Comparison of ENCODE assay signal across 25 mouse cellular contexts in genomic region chr17:83554997-83555396, GRCm38 (mm10). TPM values are rescaled to one million over a fixed set of nuclear protein-coding genes. Genes with fewer than 3 reads are reported as not detected.
A peak's percentile ranks its signal among the peaks of the same experiment; 100 is the strongest.
DNase-seq lines count a peak whose midpoint lies in the region; ATAC-seq and TF ChIP-seq lines count a peak whose summit lies in the region.
"Had no signal": no experiment of that assay in that cellular context is flagged by ENCODE, and none has a peak within 500 bp of the region (broad histone marks: within the 10 kb centered on the region; RNA-seq: fewer than 3 reads in every experiment).

No protein-coding gene starts in this region.

- TF ChIP-seq CTCF in MEL (IDR thresholded peaks at IDR 0.05 in 2 of 3, conservative IDR thresholded peaks at IDR 0.05 in 1 of 3; ENCODE audit: control insufficient read depth in 1 of 3, insufficient read depth in 1 of 3, low read depth in 2 of 3, low read length in 3 of 3, poor library complexity in 1 of 3, severe bottlenecking in 1 of 3) = no peak

- ATAC-seq in heart, embryonic 12.5 days (ENCODE audit: insufficient number of reproducible peaks, low FRiP score) = peak; percentile 68; the same call in 1 of the 2 replicates
- ATAC-seq: forebrain, embryonic 14.5 days; intestine, embryonic 15.5 days; Patski had no signal

- no peak for TF ChIP-seq EP300 in MEL (IDR thresholded peaks at IDR 0.05; ENCODE audit: low read depth in 1 of 2, low read length in 2 of 2)

- no peaks in the 10 kb centered on the region for H3K27me3 ChIP-seq in heart, embryonic 12.5 days (replicated peaks)
- no peaks in the 10 kb centered on the region for H3K27me3 ChIP-seq in MEL (ENCODE audit: control insufficient read depth in 1 of 2, insufficient read depth in 2 of 2, low read length in 2 of 2)
- H3K27me3 ChIP-seq: embryonic facial prominence, embryonic 13.5 days; heart, embryonic 15.5 days; intestine, embryonic 15.5 days; Patski had no signal

- no peak overlapping the region for H3K4me2 ChIP-seq in heart, embryonic 12.5 days
- H3K4me2 ChIP-seq: embryonic facial prominence, embryonic 13.5 days; heart, embryonic 15.5 days; hindbrain, embryonic 14.5 days; intestine, embryonic 15.5 days had no signal

- no peak overlapping the region for H3K9ac ChIP-seq in heart, embryonic 12.5 days
- no peak overlapping the region for H3K9ac ChIP-seq in MEL (ENCODE audit: control insufficient read depth, low read depth, low read length, poor library complexity, severe bottlenecking)
- H3K9ac ChIP-seq: embryonic facial prominence, embryonic 13.5 days; heart, embryonic 15.5 days; hindbrain, embryonic 14.5 days; intestine, embryonic 15.5 days had no signal

- 85% methylated on average over 7 of the region's 7 CpGs for WGBS in heart, embryonic 12.5 days

- no peaks in the 10 kb centered on the region for H3K4me1 ChIP-seq in heart, embryonic 12.5 days (replicated peaks)
- H3K4me1 ChIP-seq in MEL (ENCODE audit: control insufficient read depth in 1 of 2, insufficient read depth in 2 of 2, low read length in 2 of 2) = no peaks in the 10 kb centered on the region
- H3K4me1 ChIP-seq: embryonic facial prominence, embryonic 13.5 days; heart, embryonic 10.5 days; heart, embryonic 15.5 days; intestine, embryonic 15.5 days had no signal

- no peaks in the 10 kb centered on the region for H3K36me3 ChIP-seq in heart, embryonic 12.5 days
- no peaks in the 10 kb centered on the region for H3K36me3 ChIP-seq in MEL (ENCODE audit: control insufficient read depth in 1 of 2, insufficient read depth in 2 of 2, low read length in 2 of 2)
- H3K36me3 ChIP-seq: embryonic facial prominence, embryonic 13.5 days; forebrain, embryonic 10.5 days; G1E; heart, embryonic 10.5 days; heart, embryonic 15.5 days; intestine, embryonic 15.5 days had no signal

- TF ChIP-seq RAD21 in MEL (IDR thresholded peaks at IDR 0.05; ENCODE audit: low read depth, low read length) = no peak

- no peaks in the 10 kb centered on the region for H3K9me3 ChIP-seq in heart, embryonic 12.5 days (replicated peaks)
- H3K9me3 ChIP-seq in MEL (replicated peaks; ENCODE audit: insufficient read depth, low read length) = no peaks in the 10 kb centered on the region
- H3K9me3 ChIP-seq: embryonic facial prominence, embryonic 13.5 days; forebrain, embryonic 10.5 days; G1E; heart, embryonic 10.5 days; heart, embryonic 15.5 days; intestine, embryonic 15.5 days had no signal

- no peak for TF ChIP-seq POLR2A in MEL (IDR thresholded peaks at IDR 0.05; ENCODE audit: control insufficient read depth in 1 of 2, insufficient read depth in 1 of 2, low read depth in 1 of 2, low read length in 2 of 2, poor library complexity in 1 of 2)

- H3K4me3 ChIP-seq in heart, embryonic 12.5 days = no peak overlapping the region
- H3K4me3 ChIP-seq in MEL (ENCODE audit: control insufficient read depth in 1 of 2, insufficient read depth in 1 of 2, low read depth in 2 of 2, low read length in 2 of 2) = no peak overlapping the region
- H3K4me3 ChIP-seq: embryonic facial prominence, embryonic 13.5 days; forebrain, embryonic 10.5 days; gastrocnemius, adult 2 months; heart, embryonic 10.5 days; heart, embryonic 15.5 days; intestine, embryonic 15.5 days had no signal

- H3K27ac ChIP-seq in heart, embryonic 12.5 days (ENCODE audit: poor library complexity, severe bottlenecking) = no peak overlapping the region
- no peak overlapping the region for H3K27ac ChIP-seq in MEL (ENCODE audit: control insufficient read depth, low read depth, low read length)
- H3K27ac ChIP-seq: embryonic facial prominence, embryonic 13.5 days; forebrain, embryonic 10.5 days; gastrocnemius, adult 2 months; heart, embryonic 10.5 days; heart, embryonic 15.5 days; hindbrain, embryonic 14.5 days; intestine, embryonic 15.5 days had no signal

- intact Hi-C loops in left cerebral cortex, postnatal 4 days (cut with DNase I) = no loop called here

- no peaks in the 10 kb centered on the region for H3K79me2 ChIP-seq in MEL (ENCODE audit: control insufficient read depth, insufficient read depth, low read length, poor library complexity)

- DNase-seq in heart, adult 8-10 months (ENCODE audit: low spot score) = no peak
- DNase-seq in MEL (ENCODE audit: low read depth, low spot score) = no peak
- DNase-seq in c-Kit-negative CD71-positive TER-119-positive erythroid progenitor cells, embryonic 14.5 days (ENCODE audit: low read depth, low spot score) = peak; percentile 48
- no peak for DNase-seq in kidney, postnatal 36 days
- no peak for DNase-seq in gastrocnemius, postnatal 4 days (ENCODE audit: low spot score in 2 of 2)
- no peak for DNase-seq in left cerebral cortex, postnatal 4 days
- DNase-seq: adrenal gland, adult 8-10 months; cerebellum, adult 18-20 months; cerebellum, adult 9-11 months; cerebellum, postnatal 36 days; gastrocnemius, adult 2 months; gastrocnemius, postnatal 25 days; heart, adult 11 months; heart, postnatal 14 days; kidney, adult 2 months had no signal

TF ChIP-seq in MEL, 35 proteins besides CTCF, POLR2A, EP300 and RAD21:
- TF ChIP-seq MAFK (IDR thresholded peaks at IDR 0.05; ENCODE audit: borderline replicate concordance, low read depth, low read length) = peak; percentile 29; the same call in 1 of the 2 replicates
- TF ChIP-seq POLR2AphosphoS2 (IDR thresholded peaks at IDR 0.05; ENCODE audit: low read length) = no peak
TF ChIP-seq in MEL: peak in this region for 1.

RNA-seq across cellular contexts. Expression of gene Cox7a2l, which starts 37.9 kb away (rescaled TPM):
- 188 and 192 TPM in 2 replicates for polyA plus RNA-seq in heart, embryonic 12.5 days (2016; fragmentation: Nextera tagmentation; extraction: Ambion mirVana)
- 100 to 1,000 TPM; 306 to 336 (median 326) TPM for total RNA-seq in heart, adult 8-10 months (2022)
- 203 and 206 TPM in 2 replicates for total RNA-seq in MEL (2012; rRNA removed)
- 100 to 1,000 TPM in 1 of 2 experiments, not detected in 1; 206 TPM for polyA plus RNA-seq in MEL (2012; ENCODE audit: insufficient read depth in 1 of 2, insufficient read length in 2 of 2, low read depth in 1 of 2, low replicate concordance in 2 of 2, missing spikeins in 1 of 2)
- total RNA-seq in gastrocnemius, postnatal 4 days (2021) = 100 to 1,000 TPM; 176 to 192 TPM
- total RNA-seq in left cerebral cortex, postnatal 4 days (2021) = 100 to 1,000 TPM; 158 TPM
